Mouse (Mus musculus): ENCODE measurements around the gene Tomm6. TPM values are rescaled to one million over a fixed set of nuclear protein-coding genes. Genes with fewer than 3 reads are reported as not detected.

The Tomm6 gene
- polyA plus RNA-seq, 1 experiment from 2014 or later = 427 TPM

DNA sequence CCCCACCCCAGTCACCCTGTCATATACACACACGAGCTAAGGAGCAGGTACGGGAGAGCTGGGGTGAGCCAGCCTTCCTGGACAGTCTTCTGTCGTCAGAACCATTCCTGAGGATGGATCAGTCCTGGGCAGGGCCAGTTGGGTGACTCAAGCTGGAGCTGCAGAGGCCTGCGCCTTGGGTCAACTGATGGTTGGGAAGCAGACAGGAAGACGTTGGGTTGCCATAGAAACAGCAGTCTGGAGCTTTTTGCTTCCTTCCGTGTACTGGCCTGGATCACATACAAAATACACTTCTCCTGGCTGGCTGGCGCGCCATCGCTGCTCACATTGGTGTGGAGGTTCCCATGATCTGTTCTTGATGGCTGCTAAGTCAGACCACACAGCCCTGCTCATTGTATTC lies 13.6 kb upstream of the Tomm6 start:
- 0 out of 2 replicates have a peak, but pooled peaks cover 6% of the 10 kb centered on the region for H3K36me3 ChIP-seq (ENCODE audit: control insufficient read depth, insufficient read depth, low read length)
- no peak overlapping the region for H3K9ac ChIP-seq (ENCODE audit: low read depth, low read length)
- H3K27ac ChIP-seq (ENCODE audit: low read length) = no peak overlapping the region
- 72% methylated on average over 9 of the region's 9 CpGs for WGBS
- no peak overlapping the region for H3K4me3 ChIP-seq (ENCODE audit: low read length)
- H3K4me2 ChIP-seq (ENCODE audit: low read depth, low read length) = no peak overlapping the region
- peaks cover 17% of the 10 kb centered on the region for H3K4me1 ChIP-seq (ENCODE audit: control insufficient read depth, insufficient read depth, low read length)
- no peak for ATAC-seq
- no peaks in the 10 kb centered on the region for H3K9me3 ChIP-seq (ENCODE audit: control insufficient read depth, low read length)
- H3K27me3 ChIP-seq (replicated peaks; ENCODE audit: control insufficient read depth, insufficient read depth, low read length) = no peaks in the 10 kb centered on the region

DNA sequence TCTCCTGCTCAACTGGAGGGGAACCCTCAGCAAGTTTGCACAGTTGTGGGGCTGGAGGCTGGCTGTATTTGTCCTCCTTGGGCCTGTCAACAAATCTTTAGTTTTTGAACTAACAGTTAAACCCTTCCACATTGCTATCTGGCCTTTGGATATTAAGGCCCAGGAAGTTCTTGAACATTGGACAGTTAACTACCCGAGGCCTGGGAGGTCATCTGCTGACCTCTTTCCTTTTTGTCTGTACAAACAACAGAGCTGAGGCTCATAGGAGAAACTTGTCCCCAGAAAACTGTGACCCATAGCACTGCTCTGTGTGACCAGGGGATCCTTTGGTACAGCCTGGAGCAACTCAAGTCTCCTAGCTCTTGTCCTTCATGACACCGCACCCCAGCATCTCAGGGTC lies 10.9 kb upstream of the Tomm6 start:
- WGBS = 65% methylated on average over 2 of the region's 2 CpGs
- peaks cover 14% of the 10 kb centered on the region; the same call in 1 of the 2 replicates for H3K4me1 ChIP-seq (ENCODE audit: control insufficient read depth, insufficient read depth, low read length)
- no peaks in the 10 kb centered on the region for H3K9me3 ChIP-seq (ENCODE audit: control insufficient read depth, low read length)
- ATAC-seq = no peak
- H3K9ac ChIP-seq (ENCODE audit: low read depth, low read length) = no peak overlapping the region
- 0 out of 2 replicates have a peak overlapping the region, but pooled peaks have one; percentile 3 for H3K4me2 ChIP-seq (ENCODE audit: low read depth, low read length)
- H3K27ac ChIP-seq (ENCODE audit: low read length) = no peak overlapping the region
- no peaks in the 10 kb centered on the region for H3K27me3 ChIP-seq (replicated peaks; ENCODE audit: control insufficient read depth, insufficient read depth, low read length)
- no peak overlapping the region for H3K4me3 ChIP-seq (ENCODE audit: low read length)
- H3K36me3 ChIP-seq (ENCODE audit: control insufficient read depth, insufficient read depth, low read length) = 0 out of 2 replicates have a peak, but pooled peaks cover 6% of the 10 kb centered on the region

DNA sequence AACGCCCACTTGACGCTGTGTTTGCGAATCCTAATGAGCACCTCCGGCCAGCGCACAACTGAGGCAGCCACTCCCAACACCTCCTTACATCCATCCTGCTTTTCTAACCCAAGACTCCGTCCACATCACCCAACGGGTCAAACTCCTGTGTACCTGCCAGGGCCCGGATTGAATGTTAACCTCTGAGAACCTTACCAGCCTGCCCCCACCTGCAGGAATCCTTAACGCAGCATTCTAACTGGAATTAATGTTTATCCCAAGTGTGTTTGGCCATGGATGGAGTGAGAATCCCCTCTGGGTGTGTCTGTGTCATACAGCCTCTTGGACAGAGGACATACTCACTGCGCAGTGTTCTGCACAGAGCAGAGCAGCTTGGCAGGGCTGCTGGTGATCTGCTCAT lies 10.0 kb upstream of the Tomm6 start:
- no peak overlapping the region for H3K27ac ChIP-seq (ENCODE audit: low read length)
- no peak overlapping the region for H3K4me2 ChIP-seq (ENCODE audit: low read depth, low read length)
- no peaks in the 10 kb centered on the region for H3K9me3 ChIP-seq (ENCODE audit: control insufficient read depth, low read length)
- ATAC-seq = no peak
- H3K4me3 ChIP-seq (ENCODE audit: low read length) = no peak overlapping the region
- 88% methylated on average over 10 of the region's 10 CpGs for WGBS
- H3K4me1 ChIP-seq (ENCODE audit: control insufficient read depth, insufficient read depth, low read length) = peaks cover 14% of the 10 kb centered on the region; the same call in 1 of the 2 replicates
- 0 out of 2 replicates have a peak, but pooled peaks cover 5% of the 10 kb centered on the region for H3K36me3 ChIP-seq (ENCODE audit: control insufficient read depth, insufficient read depth, low read length)
- H3K27me3 ChIP-seq (replicated peaks; ENCODE audit: control insufficient read depth, insufficient read depth, low read length) = no peaks in the 10 kb centered on the region
- H3K9ac ChIP-seq (ENCODE audit: low read depth, low read length) = no peak overlapping the region

DNA sequence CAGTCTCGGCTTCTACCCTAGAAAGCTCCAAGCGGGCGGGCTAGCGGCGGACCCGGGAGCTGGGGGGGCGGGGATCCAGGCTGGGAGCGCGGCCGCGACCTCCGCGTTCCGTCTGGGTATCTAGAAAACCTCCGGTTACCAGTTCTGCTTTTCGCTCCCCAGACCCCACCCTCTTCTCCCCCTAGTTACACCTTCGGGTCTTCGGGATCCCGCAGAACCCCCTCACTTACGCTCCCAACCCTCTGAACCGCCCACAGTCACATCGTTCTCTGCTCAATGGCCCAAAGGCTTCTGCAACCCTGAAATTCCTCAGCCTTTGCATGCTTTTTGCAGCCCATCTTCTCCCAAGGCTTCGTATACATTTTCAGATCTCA lies 7.1 kb upstream of the Tomm6 start:
- H3K4me1 ChIP-seq (ENCODE audit: control insufficient read depth, insufficient read depth, low read length) = peaks cover 14% of the 10 kb centered on the region; the same call in 1 of the 2 replicates
- ATAC-seq = no peak; the same call in 1 of the 2 replicates

DNA sequence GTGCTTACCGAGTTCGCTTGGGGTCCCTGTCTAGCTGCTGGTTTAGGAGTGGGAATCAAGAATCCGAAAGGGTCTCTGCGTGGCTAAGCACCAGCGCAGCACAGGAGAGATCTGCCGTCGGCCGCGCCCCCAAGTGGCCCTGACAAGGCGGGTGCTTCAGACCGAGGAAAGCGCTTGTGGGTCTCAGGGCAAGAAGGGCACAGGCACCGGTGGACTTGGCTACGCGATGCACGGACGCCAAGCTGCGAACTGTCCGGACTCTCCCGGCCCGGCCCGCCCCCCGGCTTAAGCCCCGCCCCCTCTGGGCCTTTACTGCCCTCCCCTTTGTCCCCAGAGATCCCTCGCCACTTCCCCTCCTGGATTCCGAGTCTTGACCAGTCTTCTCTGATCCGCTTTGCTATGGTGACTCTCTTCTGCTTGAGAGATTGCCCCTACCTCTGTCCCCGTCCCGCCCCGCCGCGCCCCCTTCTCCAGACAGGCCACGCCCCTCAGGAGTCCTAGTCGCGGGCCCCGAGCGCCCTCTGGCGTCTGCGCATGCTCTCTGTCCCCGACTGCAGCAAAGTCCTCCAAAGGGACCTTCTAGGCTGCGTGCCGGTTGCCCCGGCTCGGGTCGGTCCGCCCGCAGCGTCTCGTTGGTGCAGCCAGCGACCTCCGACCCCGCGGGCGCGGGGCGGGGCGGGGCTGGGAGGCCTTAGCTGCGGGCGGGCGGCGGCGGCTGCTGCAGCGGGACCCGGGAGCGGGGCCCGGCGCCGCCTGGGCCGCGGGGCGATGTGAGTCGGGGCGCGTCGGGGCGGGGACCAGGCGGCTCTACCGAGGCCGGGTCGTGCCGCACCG lies 6.5 kb upstream of the Tomm6 start, which contains the start of gene Prickle4:
Gene Prickle4 (minus strand): TSS at position 234 of the 834 bp plus-strand sequence.
- Histone ChIP-seq H3K36me3 (ENCODE audit: control insufficient read depth, insufficient read depth, low read length) (no peaks in the 10 kb centered on the region), H3K9ac (ENCODE audit: low read depth, low read length) (peak within 1 kb of the TSS; percentile 84), H3K9me3 (ENCODE audit: control insufficient read depth, low read length) (no peaks in the 10 kb centered on the region), H3K4me2 (ENCODE audit: low read depth, low read length) (peak within 1 kb of the TSS; percentile 81), H3K27ac (ENCODE audit: low read length) (peak within 1 kb of the TSS; percentile 45; the same call in 1 of the 2 replicates), H3K4me3 (ENCODE audit: low read length) (peak within 1 kb of the TSS; percentile 75), H3K4me1 (ENCODE audit: control insufficient read depth, insufficient read depth, low read length) (peaks cover 8% of the 10 kb centered on the region; the same call in 1 of the 2 replicates), H3K27me3 (replicated peaks; ENCODE audit: control insufficient read depth, insufficient read depth, low read length) (no peaks in the 10 kb centered on the region)
- under 1% methylated on average over 80 of the region's 82 CpGs for whole genome bisulfite sequencing
- ATAC-seq = peak; percentile 93

More for the DNA sequence above, 7.1 kb upstream of the Tomm6 start:
- under 1% methylated on average over 15 of the region's 23 CpGs for WGBS
- H3K4me2 ChIP-seq (ENCODE audit: low read depth, low read length) = peak overlapping the region; percentile 81
- peak overlapping the region; percentile 14; the same call in 1 of the 2 replicates for H3K27ac ChIP-seq (ENCODE audit: low read length)
- H3K36me3 ChIP-seq (ENCODE audit: control insufficient read depth, insufficient read depth, low read length) = no peaks in the 10 kb centered on the region
- no peaks in the 10 kb centered on the region for H3K9me3 ChIP-seq (ENCODE audit: control insufficient read depth, low read length)
- peak overlapping the region; percentile 84 for H3K9ac ChIP-seq (ENCODE audit: low read depth, low read length)
- H3K27me3 ChIP-seq (replicated peaks; ENCODE audit: control insufficient read depth, insufficient read depth, low read length) = no peaks in the 10 kb centered on the region
- peak overlapping the region; percentile 75 for H3K4me3 ChIP-seq (ENCODE audit: low read length)

DNA sequence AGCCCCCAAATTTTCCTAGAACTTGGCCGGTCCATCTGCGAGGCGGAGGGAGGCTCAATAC lies 6.1 kb upstream of the Tomm6 start, which contains the start of gene Gm21981:
Gene Gm21981 (minus strand): TSS at position 14 of the 61 bp plus-strand sequence.
- Histone ChIP-seq H3K9ac (ENCODE audit: low read depth, low read length) (peak within 1 kb of the TSS; percentile 84), H3K4me1 (ENCODE audit: control insufficient read depth, insufficient read depth, low read length) (peaks cover 5% of the 10 kb centered on the region; the same call in 1 of the 2 replicates), H3K9me3 (ENCODE audit: control insufficient read depth, low read length) (no peaks in the 10 kb centered on the region), H3K27ac (ENCODE audit: low read length) (peak within 1 kb of the TSS; percentile 45; the same call in 1 of the 2 replicates), H3K4me2 (ENCODE audit: low read depth, low read length) (peak within 1 kb of the TSS; percentile 81), H3K36me3 (ENCODE audit: control insufficient read depth, insufficient read depth, low read length) (no peaks in the 10 kb centered on the region), H3K4me3 (ENCODE audit: low read length) (peak within 1 kb of the TSS; percentile 75), H3K27me3 (replicated peaks; ENCODE audit: control insufficient read depth, insufficient read depth, low read length) (no peaks in the 10 kb centered on the region)
- ATAC-seq = no peak
- WGBS = 2% methylated on average over 3 of the region's 3 CpGs

DNA sequence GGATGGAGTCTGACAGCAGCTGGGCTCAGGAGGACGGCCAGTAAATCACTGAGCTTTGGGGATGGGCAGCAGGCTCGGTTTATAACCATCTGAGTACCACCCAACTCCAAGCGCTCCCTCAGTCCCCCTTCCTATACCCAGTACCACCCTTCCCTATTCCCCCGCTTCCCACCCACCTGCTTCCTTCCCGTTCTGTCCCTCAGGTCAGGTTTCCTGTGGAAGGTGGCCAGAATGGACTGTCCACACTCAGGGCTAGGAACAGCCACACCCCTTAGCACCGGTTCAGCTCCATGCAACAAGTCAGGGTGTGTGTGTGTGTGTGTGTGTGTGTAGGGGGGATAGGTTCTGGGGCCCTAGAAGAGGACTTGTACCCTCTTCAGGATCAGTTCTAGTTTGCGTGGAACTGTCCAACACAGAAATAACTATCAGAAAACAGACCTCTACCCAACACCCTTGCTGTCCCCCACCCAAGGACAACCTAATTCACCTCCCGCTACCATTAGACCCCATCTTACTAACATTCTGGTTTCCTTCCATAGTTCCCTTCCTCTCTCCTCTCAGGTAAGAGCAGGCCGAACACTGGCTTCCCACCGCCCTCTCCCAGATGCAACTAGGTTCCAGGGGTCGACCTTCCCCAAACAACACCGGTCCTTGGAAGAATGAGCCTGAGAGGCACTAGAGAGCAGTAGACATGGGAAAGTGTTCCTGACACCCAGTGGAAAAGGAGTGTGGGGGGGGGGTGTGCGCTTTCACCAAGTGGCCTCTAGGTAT lies 5.7 kb upstream of the Tomm6 start:
- H3K4me3 ChIP-seq (ENCODE audit: low read length) = peak overlapping the region; percentile 75
- H3K9me3 ChIP-seq (ENCODE audit: control insufficient read depth, low read length) = no peaks in the 10 kb centered on the region
- no peak overlapping the region for H3K27ac ChIP-seq (ENCODE audit: low read length)
- H3K9ac ChIP-seq (ENCODE audit: low read depth, low read length) = peak overlapping the region; percentile 84
- H3K4me1 ChIP-seq (ENCODE audit: control insufficient read depth, insufficient read depth, low read length) = peaks cover 6% of the 10 kb centered on the region; the same call in 1 of the 2 replicates
- 38% methylated on average over 13 of the region's 13 CpGs for WGBS
- H3K27me3 ChIP-seq (replicated peaks; ENCODE audit: control insufficient read depth, insufficient read depth, low read length) = no peaks in the 10 kb centered on the region
- peak overlapping the region; percentile 81 for H3K4me2 ChIP-seq (ENCODE audit: low read depth, low read length)
- ATAC-seq = no peak
- no peaks in the 10 kb centered on the region for H3K36me3 ChIP-seq (ENCODE audit: control insufficient read depth, insufficient read depth, low read length)

DNA sequence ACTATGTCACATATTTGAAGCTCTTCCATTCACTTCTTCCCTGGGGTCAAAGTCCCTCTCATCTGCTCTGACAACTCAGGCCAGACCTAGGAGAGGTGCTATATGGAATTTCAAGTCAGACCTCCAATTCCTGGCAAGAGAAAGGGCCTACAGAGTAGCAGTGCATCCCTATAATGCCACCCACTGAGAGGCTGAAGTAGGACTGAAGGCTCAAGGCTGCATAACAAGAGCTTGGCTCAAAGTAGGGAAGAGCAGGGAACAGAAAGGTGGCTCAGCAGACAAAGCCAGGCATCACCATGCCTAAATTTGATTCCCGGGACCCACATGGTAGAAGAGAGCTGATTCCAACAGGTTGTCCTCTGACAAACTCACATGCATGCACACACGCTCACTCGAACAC lies 3.5 kb upstream of the Tomm6 start:
- no peak for ATAC-seq

DNA sequence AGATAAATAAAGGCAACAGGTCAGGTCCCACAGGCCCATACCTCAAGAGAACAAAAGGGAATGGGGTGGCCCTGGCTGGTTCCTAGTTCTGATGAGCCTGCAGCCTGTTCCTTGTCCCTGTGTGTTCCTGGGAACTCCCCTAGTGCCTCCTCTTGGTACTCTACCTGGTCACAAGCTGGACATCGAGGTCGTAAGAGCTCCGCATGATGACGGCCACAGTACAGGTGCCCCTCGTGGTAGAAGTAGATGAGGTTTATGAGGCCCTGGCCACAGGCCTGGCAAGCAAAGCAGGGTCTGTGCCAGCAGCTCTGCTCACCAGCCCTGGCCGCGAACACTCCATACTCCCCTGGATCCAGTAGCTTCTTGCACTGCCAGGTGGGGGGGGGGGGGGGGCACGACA lies 1.7 kb upstream of the Tomm6 start:
- no peak overlapping the region for H3K4me2 ChIP-seq (ENCODE audit: low read depth, low read length)

More for the DNA sequence above, 3.5 kb upstream of the Tomm6 start:
- 92% methylated on average over 3 of the region's 3 CpGs for WGBS
- no peak overlapping the region for H3K9ac ChIP-seq (ENCODE audit: low read depth, low read length)
- H3K27me3 ChIP-seq (replicated peaks; ENCODE audit: control insufficient read depth, insufficient read depth, low read length) = no peaks in the 10 kb centered on the region
- H3K36me3 ChIP-seq (ENCODE audit: control insufficient read depth, insufficient read depth, low read length) = no peaks in the 10 kb centered on the region
- no peaks in the 10 kb centered on the region for H3K9me3 ChIP-seq (ENCODE audit: control insufficient read depth, low read length)
- H3K4me3 ChIP-seq (ENCODE audit: low read length) = no peak overlapping the region
- no peak overlapping the region for H3K4me2 ChIP-seq (ENCODE audit: low read depth, low read length)
- H3K4me1 ChIP-seq (ENCODE audit: control insufficient read depth, insufficient read depth, low read length) = peaks cover 12% of the 10 kb centered on the region; the same call in 1 of the 2 replicates
- no peak overlapping the region for H3K27ac ChIP-seq (ENCODE audit: low read length)

More for the DNA sequence above, 1.7 kb upstream of the Tomm6 start:
- WGBS = 84% methylated on average over 8 of the region's 8 CpGs
- Histone ChIP-seq H3K4me3 (ENCODE audit: low read length) (no peak overlapping the region), H3K27me3 (replicated peaks; ENCODE audit: control insufficient read depth, insufficient read depth, low read length) (no peaks in the 10 kb centered on the region), H3K9ac (ENCODE audit: low read depth, low read length) (0 out of 2 replicates have a peak overlapping the region, but pooled peaks have one; percentile 3), H3K36me3 (ENCODE audit: control insufficient read depth, insufficient read depth, low read length) (0 out of 2 replicates have a peak, but pooled peaks cover 4% of the 10 kb centered on the region), H3K4me1 (ENCODE audit: control insufficient read depth, insufficient read depth, low read length) (peaks cover 13% of the 10 kb centered on the region; the same call in 1 of the 2 replicates), H3K9me3 (ENCODE audit: control insufficient read depth, low read length) (no peaks in the 10 kb centered on the region), H3K27ac (ENCODE audit: low read length) (no peak overlapping the region)
- ATAC-seq = no peak
